Mouse (Mus musculus) adrenal gland, postnatal 14 days (tissue): ENCODE measurements at regions not wholly inside any gene's neighbourhood (a gene's known extent, or its start where the extent isn't known, plus 50 kb on each side); places are given as distances from the start of the nearest gene placed in this dataset.
"Not testable (repeated sequence)": the region's sequence is repeated elsewhere in the genome, so short reads cannot be mapped to it uniquely, and the experiment has no call there.

Experiments
- DNase-seq: peaks from one replicate; pipeline ENCODE4 v3.0.0; 2021; ENCODE audit warnings: mixed read lengths

- DNase-seq, result no peak
Measured at GRCm38 (mm10) chr9:86092998-86093397, 250.8 kb downstream of the Tpbg start.

DNA sequence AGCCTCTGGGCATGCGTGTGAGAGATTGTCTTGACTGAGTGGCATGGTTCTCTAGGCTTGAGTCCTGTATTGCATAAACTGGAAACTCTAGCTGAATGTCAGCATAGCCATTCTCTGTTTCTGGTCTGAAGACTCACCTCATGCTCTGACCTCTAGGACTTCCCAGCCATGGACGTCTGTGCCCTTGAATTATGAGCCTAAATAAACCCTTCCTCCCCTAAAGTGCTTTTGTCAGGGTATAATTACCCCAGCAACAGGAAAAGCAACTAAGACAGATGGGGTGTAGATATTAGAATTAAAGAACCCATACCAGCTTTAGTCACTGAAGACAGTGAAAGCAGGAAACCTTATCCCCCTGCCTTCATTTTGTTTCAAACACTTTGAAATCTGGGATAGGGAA lies 253.3 kb downstream of the Tpbg start:
- DNase-seq, result no peak

GRCm38 (mm10) chr9:86096246-86096645 lies 254.1 kb downstream of the Tpbg start:
- DNase-seq, result no peak

DNA sequence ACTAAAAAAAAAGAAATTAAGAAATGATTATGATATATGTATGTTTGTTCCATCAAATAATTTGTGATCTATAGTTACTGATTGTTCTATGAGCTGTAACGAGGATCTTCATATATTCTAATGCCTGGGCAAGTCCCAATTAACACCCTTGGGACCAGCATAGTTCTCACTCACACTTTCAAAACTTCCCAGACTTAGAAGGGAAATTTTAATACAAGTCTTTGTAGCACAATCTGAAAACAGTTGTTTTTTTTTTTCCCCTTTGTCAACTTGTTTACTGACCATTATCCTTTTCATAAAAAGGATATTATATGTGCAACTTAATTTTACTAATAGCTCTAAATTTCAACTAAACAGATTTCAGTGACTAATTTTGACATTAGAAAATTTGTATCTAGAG lies 257.1 kb downstream of the Tpbg start:
- DNase-seq, result no peak

GRCm38 (mm10) chr9:86101360-86102086 lies 259.3 kb downstream of the Tpbg start:
- no peak for DNase-seq

GRCm38 (mm10) chr9:86103607-86104006 lies 261.4 kb downstream of the Tpbg start:
- DNase-seq, result no peak

DNA sequence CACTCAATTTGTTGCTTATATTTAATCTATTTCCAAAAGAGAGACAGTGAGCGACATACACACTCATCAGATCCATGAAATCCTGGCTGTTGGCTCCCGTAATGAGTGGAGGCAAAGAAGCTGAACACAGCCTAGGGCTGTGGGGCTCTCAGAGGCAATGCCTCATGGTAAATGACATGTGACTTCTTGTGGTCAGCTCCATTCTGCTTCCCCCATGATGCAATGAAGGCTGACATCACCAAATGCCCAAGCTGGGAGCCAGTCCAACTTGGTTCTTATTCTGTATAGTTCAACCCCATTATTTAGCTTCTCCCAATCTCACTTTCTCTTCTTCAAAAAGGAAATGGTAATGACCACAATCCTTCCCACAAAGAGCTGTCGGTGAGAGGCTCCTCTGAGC lies 262.5 kb downstream of the Tpbg start:
- no peak for DNase-seq

GRCm38 (mm10) chr9:86105851-86106250 lies 263.7 kb downstream of the Tpbg start:
- DNase-seq, result no peak

DNA sequence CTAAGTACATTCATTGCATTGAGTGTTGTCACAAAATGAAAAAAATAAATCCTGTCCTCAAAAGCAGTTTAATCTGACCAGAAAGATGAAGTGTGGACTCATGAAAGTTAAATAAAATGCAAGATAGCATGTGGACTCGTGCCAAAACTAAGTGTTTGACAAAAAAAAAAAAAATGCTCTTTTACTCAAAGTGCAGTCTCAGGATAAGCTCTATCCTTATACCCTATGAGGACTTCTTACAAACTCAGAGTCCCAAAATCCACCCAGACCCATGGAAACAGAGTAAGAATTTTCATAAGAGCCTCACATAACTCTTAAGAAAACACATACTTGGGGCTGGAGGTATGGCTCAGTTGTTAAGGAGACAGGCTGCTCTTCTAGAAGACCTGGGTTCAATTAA lies 267.7 kb downstream of the Tpbg start:
- DNase-seq, result no peak

- no peak for DNase-seq
Measured at GRCm38 (mm10) chr9:86119370-86119769, 277.2 kb downstream of the Tpbg start.

DNA sequence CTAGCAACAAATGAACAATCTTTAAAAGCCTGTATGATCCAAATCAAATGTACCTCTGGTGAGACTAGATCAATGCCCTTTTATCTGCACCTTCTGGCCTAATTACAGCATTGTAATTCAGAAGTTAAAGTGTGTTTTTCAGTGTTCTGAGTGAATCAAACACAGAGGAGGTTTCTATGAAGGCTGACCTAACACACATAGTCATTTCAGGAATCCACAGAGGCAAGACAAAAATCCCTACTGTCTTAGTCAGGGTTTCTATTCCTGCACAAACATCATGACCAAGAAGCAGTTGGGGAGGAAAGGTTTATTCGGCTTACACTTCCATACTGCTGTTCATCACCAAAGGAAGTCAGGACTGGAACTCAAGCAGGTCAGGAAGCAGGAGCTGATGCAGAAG lies 293.4 kb downstream of the Tpbg start:
- not testable (repeated sequence) for DNase-seq

DNA sequence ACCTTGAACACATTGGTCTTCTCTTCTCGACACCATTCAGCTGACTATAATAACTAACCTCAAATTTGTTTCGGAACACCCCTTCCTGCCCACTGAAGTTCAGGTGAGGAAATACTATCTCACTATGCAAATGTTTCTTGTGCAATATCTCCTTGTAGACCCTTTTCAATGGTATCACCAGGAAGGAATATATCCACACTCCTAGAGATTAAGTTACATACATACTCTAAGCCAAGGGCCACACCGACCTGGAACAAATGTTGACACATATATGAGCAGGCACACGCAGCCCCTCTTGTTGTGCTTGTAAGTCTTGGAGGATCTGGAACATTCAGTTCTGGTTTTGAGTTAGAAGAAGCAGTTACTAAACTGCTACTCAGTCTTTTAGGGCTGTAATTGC lies 303.7 kb downstream of the Tpbg start:
- DNase-seq, result no peak

DNA sequence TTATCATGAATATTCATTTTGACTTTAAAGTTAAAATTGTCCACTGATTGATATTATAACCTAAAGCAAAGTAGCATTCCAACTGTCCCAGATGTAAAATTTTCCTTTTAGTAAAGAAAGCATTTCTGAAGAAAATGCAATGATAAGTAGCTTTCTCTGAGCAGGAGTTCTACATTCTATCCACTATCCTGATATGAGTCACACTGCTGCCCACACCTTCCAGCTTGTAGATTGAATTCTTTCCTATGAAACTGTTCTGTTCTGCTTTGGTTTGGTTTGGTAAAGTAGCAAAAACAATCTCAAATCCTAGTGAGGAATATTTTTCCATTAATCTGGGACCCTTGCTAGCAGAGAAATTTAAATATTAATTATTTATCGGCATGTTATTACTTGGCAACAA lies 304.4 kb downstream of the Ube2cbp start:
- DNase-seq, result no peak

DNA sequence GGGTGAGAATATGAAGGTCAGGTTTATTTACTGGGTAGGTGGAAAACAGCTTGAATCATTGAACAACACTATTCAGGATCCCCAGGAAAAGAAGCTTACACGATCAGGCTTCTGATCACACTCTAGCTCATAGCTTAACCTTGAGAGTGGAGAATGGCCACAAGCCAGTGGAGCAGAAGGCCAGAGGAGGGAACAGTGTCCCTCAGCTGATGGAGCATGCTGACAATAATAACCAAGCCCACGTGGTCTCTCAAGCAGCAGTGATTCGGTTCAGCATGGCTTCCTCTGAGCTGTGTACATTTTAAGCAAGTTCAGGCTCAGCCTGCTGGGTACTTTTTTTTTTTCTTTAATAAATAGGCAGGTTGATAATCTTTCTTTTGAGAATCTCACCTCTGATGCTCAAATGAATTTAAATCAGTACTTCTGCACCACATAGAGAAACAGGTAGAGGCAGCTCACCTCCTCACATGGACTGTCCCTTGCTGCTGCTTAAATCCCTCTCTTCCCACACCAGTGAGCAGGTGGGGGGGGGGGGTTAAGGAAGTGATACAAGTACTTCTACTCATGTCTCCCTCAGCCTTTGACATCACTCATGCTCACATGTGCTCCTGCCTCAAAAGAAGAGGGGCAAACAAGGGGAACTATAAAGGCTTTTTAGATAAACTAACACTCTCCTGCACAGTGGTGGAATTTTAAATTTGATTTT lies 298.2 kb downstream of the Ube2cbp start:
- DNase-seq, result peak; percentile 37

DNA sequence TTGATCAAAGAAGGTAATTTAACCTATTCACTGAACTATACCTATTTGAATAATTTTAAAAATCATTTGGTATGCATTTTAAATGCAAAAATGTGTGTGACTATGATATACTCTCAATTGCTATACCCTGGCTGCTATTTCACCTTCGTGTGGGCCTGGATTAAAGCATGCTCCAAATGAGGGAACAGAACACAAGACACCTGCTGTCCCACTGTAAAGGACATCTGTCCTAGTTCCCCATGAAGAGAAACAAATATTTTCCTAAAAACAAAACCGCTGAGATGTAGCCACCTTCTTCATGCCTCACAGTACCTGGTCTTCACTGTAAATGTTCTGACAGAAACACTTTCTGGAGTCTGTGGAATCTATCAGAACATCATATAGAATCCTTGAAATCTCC lies 294.0 kb downstream of the Ube2cbp start:
- DNase-seq, result no peak

- no peak for DNase-seq
Measured at GRCm38 (mm10) chr9:86186751-86187747, 277.7 kb downstream of the Ube2cbp start.

DNA sequence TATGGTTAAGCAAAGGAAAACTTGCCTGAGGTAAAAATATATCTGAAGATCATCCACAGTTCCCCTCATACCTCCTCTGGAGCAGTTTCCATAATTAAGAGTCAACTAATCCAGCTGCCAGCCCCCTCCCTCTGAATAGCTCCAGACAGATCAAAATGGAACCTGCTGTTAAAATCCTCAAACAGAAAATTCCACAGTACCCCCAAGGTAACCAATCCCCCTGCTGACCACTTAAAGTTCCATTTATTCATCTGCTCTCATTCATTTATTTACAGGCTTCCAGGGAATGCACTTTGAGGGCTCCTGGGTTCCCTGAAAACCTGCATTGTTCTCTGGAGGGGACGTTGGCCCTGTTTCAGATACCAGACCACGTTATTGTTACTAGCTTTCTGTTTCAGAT lies 275.9 kb downstream of the Ube2cbp start:
- DNase-seq, result no peak

DNA sequence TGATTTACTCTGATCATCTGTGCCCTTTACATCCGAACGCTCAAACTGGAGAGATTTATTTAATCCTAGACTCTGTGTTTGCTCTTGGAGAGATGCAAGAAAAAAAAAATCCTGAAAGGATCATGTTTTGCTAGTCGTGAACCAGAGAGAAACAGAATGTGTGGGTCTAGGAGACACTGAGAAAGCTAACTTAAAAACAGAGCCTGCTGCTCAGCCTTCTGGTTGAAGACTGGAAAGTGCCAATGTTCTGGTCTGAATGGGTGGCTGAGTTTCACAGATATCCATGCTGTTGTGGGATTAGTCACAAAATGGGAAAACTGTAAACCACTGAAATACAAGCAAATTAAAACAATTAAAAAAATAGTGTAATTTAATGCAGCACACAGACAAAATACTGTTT lies 259.7 kb downstream of the Ube2cbp start:
- no peak for DNase-seq

- DNase-seq, result no peak
Measured at GRCm38 (mm10) chr9:86208334-86208925, 256.3 kb downstream of the Ube2cbp start.

- DNase-seq, result no peak
Measured at GRCm38 (mm10) chr9:86211267-86211666, 253.5 kb downstream of the Ube2cbp start.

GRCm38 (mm10) chr9:86219669-86220068 lies 245.1 kb downstream of the Ube2cbp start:
- DNase-seq, result no peak

DNA sequence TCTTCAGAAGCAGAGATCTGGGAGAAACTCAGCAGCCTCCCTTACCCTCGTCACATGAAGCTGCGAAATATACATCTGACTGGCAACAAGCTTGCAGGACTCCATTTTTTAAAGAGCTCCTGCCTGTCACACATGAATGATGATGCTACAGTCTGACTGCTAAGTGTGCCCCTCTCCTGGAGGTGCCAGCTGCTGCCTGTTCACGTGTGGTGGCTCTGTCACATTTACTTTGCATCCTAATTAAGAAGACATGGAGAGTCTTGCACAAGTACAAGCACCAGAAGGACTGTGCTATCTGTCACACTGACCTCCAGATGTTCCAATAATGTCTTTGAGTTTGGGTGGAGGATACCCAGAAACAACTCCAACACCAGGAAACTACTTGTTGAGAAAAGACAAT lies 240.2 kb downstream of the Ube2cbp start:
- DNase-seq, result no peak
